Mouse (Mus musculus) brown adipose tissue, adult 24 weeks (tissue): ENCODE measurements around the gene Tdo2. TPM values are rescaled to one million over a fixed set of nuclear protein-coding genes. Genes with fewer than 3 reads are reported as not detected.

Experiments
- H3K27ac ChIP-seq: fragments of 200-500 bp; replicated peaks from 2 replicates; pipeline ENCODE4 v1.5.1; 2012; ENCODE audit warnings: low read depth, mild to moderate bottlenecking, low read length
- H3K4me1 ChIP-seq: fragments of 200-500 bp; 2 replicates; pipeline ENCODE4 v1.6.1; 2012; ENCODE audit warnings: low read length, mixed read lengths; ENCODE audit not compliant: control insufficient read depth, insufficient read depth, insufficient read length
- H3K4me3 ChIP-seq: fragments of 200-500 bp; 2 replicates; pipeline ENCODE4 v1.5.1; 2012; ENCODE audit warnings: low read depth, mild to moderate bottlenecking, low read length, moderate library complexity; ENCODE audit not compliant: insufficient read depth
- polyA plus RNA-seq: library from polyadenylated mRNA; stranded (reverse); fragments of >200 nt; gene quantifications from 2 replicates; pipeline ENCODE4 v1.2.4, GENCODE M21; 2012; ENCODE audit not compliant: missing spikeins, insufficient read depth, insufficient read length

Gene Tdo2
- polyA plus RNA-seq, 1 experiment, result 0.63 TPM

GRCm38 (mm10) chr3:81925856-81926255 is 50.1 kb downstream of the Tdo2 start:
- Histone ChIP-seq H3K4me1 (no peaks in the 10 kb centered on the region), H3K27ac (no peak overlapping the region), H3K4me3 (no peak overlapping the region)

GRCm38 (mm10) chr3:81924931-81925330 is 51.1 kb downstream of the Tdo2 start:
- Histone ChIP-seq H3K27ac (no peak overlapping the region), H3K4me3 (no peak overlapping the region), H3K4me1 (no peaks in the 10 kb centered on the region)

- no peak overlapping the region for H3K4me3 ChIP-seq
- no peaks in the 10 kb centered on the region for H3K4me1 ChIP-seq
- no peak overlapping the region for H3K27ac ChIP-seq
Observed at GRCm38 (mm10) chr3:81922910-81923309, 53.1 kb downstream of the Tdo2 start.

- no peak overlapping the region for H3K4me3 ChIP-seq
- H3K4me1 ChIP-seq, result no peaks in the 10 kb centered on the region
- no peak overlapping the region for H3K27ac ChIP-seq
Observed at GRCm38 (mm10) chr3:81919681-81920080, 56.3 kb downstream of the Tdo2 start.

- H3K27ac ChIP-seq, result no peak overlapping the region
- H3K4me3 ChIP-seq, result no peak overlapping the region
- H3K4me1 ChIP-seq, result no peaks in the 10 kb centered on the region
Observed at GRCm38 (mm10) chr3:81918215-81918614, 57.8 kb downstream of the Tdo2 start.

- Histone ChIP-seq H3K27ac (no peak overlapping the region), H3K4me1 (no peaks in the 10 kb centered on the region), H3K4me3 (no peak overlapping the region)
Observed at GRCm38 (mm10) chr3:81917354-81917935, 58.6 kb downstream of the Tdo2 start.

- H3K4me1 ChIP-seq, result no peaks in the 10 kb centered on the region
- H3K27ac ChIP-seq, result no peak overlapping the region
Observed at GRCm38 (mm10) chr3:81916030-81916686, 59.8 kb downstream of the Tdo2 start.

GRCm38 (mm10) chr3:81910286-81911036 is 65.5 kb downstream of the Tdo2 start:
- H3K27ac ChIP-seq, result no peak overlapping the region
- no peaks in the 10 kb centered on the region for H3K4me1 ChIP-seq
- no peak overlapping the region for H3K4me3 ChIP-seq

More at GRCm38 (mm10) chr3:81916030-81916686, 59.8 kb downstream of the Tdo2 start:
- no peak overlapping the region for H3K4me3 ChIP-seq

Other genes starting within 250 kb of the Tdo2 start
- 13.0 and 18.6 TPM in 2 replicates for gene Ctso, start 43.6 kb downstream of the Tdo2 start, polyA plus RNA-seq
- gene Asic5, start 6.1 kb upstream of the Tdo2 start, polyA plus RNA-seq, result not detected in 2 replicates
- 3.2 and 5.1 TPM in 2 replicates for gene Gucy1b1, start 98.5 kb upstream of the Tdo2 start, polyA plus RNA-seq
- 2.8 and 4.3 TPM in 2 replicates for gene Gucy1a1, start 169.6 kb upstream of the Tdo2 start, polyA plus RNA-seq